Mouse (Mus musculus) kidney, adult 2 months (tissue): Measurements from ENCODE around the gene Slc35a3.

Experiments
- CTCF ChIP-seq: fragments of 200-500 bp; conservative IDR thresholded peaks from 2 replicates; pipeline ENCODE4 v1.5.1; 2011; ENCODE audit warnings: low read depth, mild to moderate bottlenecking, control low read depth, low read length, moderate library complexity, mixed read lengths; ENCODE audit not compliant: insufficient read depth, insufficient read length
- POLR2A ChIP-seq: fragments of 200-500 bp; IDR thresholded peaks from one replicate; pipeline ENCODE4 v1.6.1; 2011; ENCODE audit warnings: low read depth, low read length, control low read depth

GRCm38 (mm10) chr3:116726807-116727206 is 14.2 kb upstream of the Slc35a3 start:
- TF ChIP-seq CTCF (no peak), POLR2A (no peak)
